Mouse (Mus musculus) liver, embryonic 12.5 days (tissue): Measurements from ENCODE around the gene Cisd2. TPM values are rescaled to one million over a fixed set of nuclear protein-coding genes. Genes with fewer than 3 reads are reported as not detected.

Source experiments
- ATAC-seq: fragments of 200-750 bp; cut with Nextera tagmentation; 2 replicates; pipeline ENCODE4 v1.8.0; 2017; ENCODE audit warnings: moderate number of reproducible peaks, mild to moderate bottlenecking, moderate library complexity
- H3K27ac ChIP-seq: fragments of 300-500 bp; sonication (generic); 2 replicates; pipeline ENCODE4 v1.5.1; 2016; ENCODE audit warnings: mild to moderate bottlenecking
- H3K27me3 ChIP-seq: fragments of 300-500 bp; sonication (generic); replicated peaks from 2 replicates; pipeline ENCODE4 v1.6.1; 2016; ENCODE audit warnings: mild to moderate bottlenecking, moderate library complexity
- H3K36me3 ChIP-seq: fragments of 300-500 bp; sonication (generic); 2 replicates; pipeline ENCODE4 v1.6.1; 2016; ENCODE audit warnings: mild to moderate bottlenecking, moderate library complexity
- H3K4me1 ChIP-seq: fragments of 300-500 bp; sonication (generic); 2 replicates; pipeline ENCODE4 v1.6.1; 2016
- H3K4me2 ChIP-seq: fragments of 300-500 bp; sonication (generic); 2 replicates; pipeline ENCODE4 v1.6.1; 2016; ENCODE audit warnings: mild to moderate bottlenecking, moderate library complexity
- H3K4me3 ChIP-seq: fragments of 300-500 bp; sonication (generic); 2 replicates; pipeline ENCODE4 v1.5.1; 2016; ENCODE audit warnings: mild to moderate bottlenecking, moderate library complexity
- H3K9ac ChIP-seq: fragments of 300-500 bp; sonication (generic); 2 replicates; pipeline ENCODE4 v1.6.1; 2016; ENCODE audit warnings: mild to moderate bottlenecking, moderate library complexity
- H3K9me3 ChIP-seq: fragments of 300-500 bp; sonication (generic); replicated peaks from 2 replicates; pipeline ENCODE4 v1.6.1; 2016; ENCODE audit warnings: mild to moderate bottlenecking, moderate library complexity
- WGBS: fragments of 180-500 bp; shearing (Covaris S2); methylation state at CpG from one replicate; pipeline ENCODE4 v1.1.7; 2016; ENCODE audit not compliant: insufficient replicate concordance; 5-methylcytosine and 5-hydroxymethylcytosine counted together
- polyA plus RNA-seq: library from polyadenylated mRNA; unstranded; fragments of >200 nt; fragmentation: Nextera tagmentation; extraction: Ambion mirVana; gene quantifications from 2 replicates; pipeline ENCODE4 v1.2.1, GENCODE M21; 2016

Cisd2 gene
- polyA plus RNA-seq, 1 experiment from 2014 or later: 45.4 TPM

- no peaks in the 10 kb centered on the region for H3K9me3 ChIP-seq
- H3K27me3 ChIP-seq: no peaks in the 10 kb centered on the region
- peak within 1 kb of the TSS; percentile 100 for H3K27ac ChIP-seq
- H3K4me3 ChIP-seq: peak within 1 kb of the TSS; percentile 78
- peak within 1 kb of the TSS; percentile 81 for H3K4me2 ChIP-seq
- H3K4me1 ChIP-seq: peaks cover 28% of the 10 kb centered on the region
- H3K9ac ChIP-seq: peak within 1 kb of the TSS; percentile 97
- 0% methylated on average over 55 of the region's 56 CpGs for WGBS
- H3K36me3 ChIP-seq: peaks cover 16% of the 10 kb centered on the region; the same call in 1 of the 2 replicates
- ATAC-seq: peak; percentile 85
Observed at GRCm38 (mm10) chr3:135437758-135438495, 14.2 kb upstream of the Cisd2 start, which contains the start of gene Ube2d3. TSS of gene Ube2d3 (plus strand) at chr3:135438149.

DNA sequence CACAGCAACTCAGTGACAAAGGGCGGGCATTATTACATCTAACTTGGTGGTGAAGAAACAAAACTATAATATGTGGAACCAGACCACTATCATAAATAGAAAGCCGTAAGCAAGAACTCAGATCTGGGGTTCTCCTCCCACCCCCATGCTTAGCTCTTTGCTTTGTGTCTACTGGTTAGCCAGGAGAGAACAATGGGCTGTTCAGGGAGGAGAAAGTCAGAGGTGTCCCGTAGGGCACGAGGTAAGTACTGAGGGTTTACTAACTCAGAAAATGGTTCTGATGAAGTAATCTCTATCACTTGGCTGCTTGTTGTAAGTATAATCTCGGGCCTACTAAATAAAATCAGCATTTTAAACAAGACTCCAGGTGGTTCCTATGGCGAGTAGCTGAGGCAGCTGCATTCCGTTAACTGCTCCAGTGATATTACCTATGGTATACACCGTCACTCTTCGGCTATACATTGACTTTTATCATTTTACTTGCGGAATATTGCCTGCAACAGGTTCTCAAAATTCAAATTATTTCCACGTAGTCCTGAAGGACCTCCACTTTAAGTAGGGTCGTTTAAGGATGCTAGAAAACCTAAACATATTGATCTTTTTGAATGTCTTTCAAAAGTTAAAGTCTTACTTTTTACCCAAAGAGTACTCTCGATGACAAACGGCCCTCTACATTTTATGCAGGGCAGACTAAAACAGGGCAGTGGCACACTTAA, 13.3 kb upstream of the Cisd2 start:
- H3K9ac ChIP-seq: peak overlapping the region; percentile 74
- peaks cover 12% of the 10 kb centered on the region; the same call in 1 of the 2 replicates for H3K36me3 ChIP-seq
- H3K9me3 ChIP-seq: no peaks in the 10 kb centered on the region
- peak overlapping the region; percentile 76 for H3K27ac ChIP-seq
- peak overlapping the region; percentile 81 for H3K4me2 ChIP-seq
- no peak for ATAC-seq
- 59% methylated on average over 14 of the region's 14 CpGs for WGBS
- no peaks in the 10 kb centered on the region for H3K27me3 ChIP-seq
- H3K4me1 ChIP-seq: peaks cover 23% of the 10 kb centered on the region
- H3K4me3 ChIP-seq: peak overlapping the region; percentile 78

GRCm38 (mm10) chr3:135422856-135423607, 693 bp downstream of the Cisd2 start:
- under 1% methylated on average over 81 of the region's 103 CpGs for WGBS
- ATAC-seq: peak; percentile 96
- H3K36me3 ChIP-seq: peaks cover 8% of the 10 kb centered on the region; the same call in 1 of the 2 replicates

GRCm38 (mm10) chr3:135422232-135422855, 1.4 kb downstream of the Cisd2 start:
- H3K36me3 ChIP-seq: peaks cover 14% of the 10 kb centered on the region; the same call in 1 of the 2 replicates
- H3K9ac ChIP-seq: peak overlapping the region; percentile 86
- H3K9me3 ChIP-seq: no peaks in the 10 kb centered on the region
- H3K4me3 ChIP-seq: peak overlapping the region; percentile 84
- peaks cover 35% of the 10 kb centered on the region for H3K4me1 ChIP-seq
- 10% methylated on average over 8 of the region's 8 CpGs for WGBS
- no peak for ATAC-seq
- peak overlapping the region; percentile 79 for H3K4me2 ChIP-seq
- H3K27ac ChIP-seq: peak overlapping the region; percentile 92
- H3K27me3 ChIP-seq: no peaks in the 10 kb centered on the region

More at GRCm38 (mm10) chr3:135422856-135423607, 693 bp downstream of the Cisd2 start:
- Histone ChIP-seq H3K9me3 (no peaks in the 10 kb centered on the region), H3K4me3 (peak overlapping the region; percentile 84), H3K4me1 (peaks cover 29% of the 10 kb centered on the region), H3K27ac (peak overlapping the region; percentile 92), H3K27me3 (no peaks in the 10 kb centered on the region), H3K9ac (peak overlapping the region; percentile 86), H3K4me2 (peak overlapping the region; percentile 79)

- Histone ChIP-seq H3K9ac (peak overlapping the region; percentile 86), H3K4me1 (peaks cover 35% of the 10 kb centered on the region), H3K27me3 (no peaks in the 10 kb centered on the region), H3K36me3 (peaks cover 20% of the 10 kb centered on the region), H3K4me2 (peak overlapping the region; percentile 79), H3K27ac (peak overlapping the region; percentile 78), H3K9me3 (no peaks in the 10 kb centered on the region), H3K4me3 (peak overlapping the region; percentile 84)
- ATAC-seq: no peak
Observed at GRCm38 (mm10) chr3:135421310-135421594, 2.5 kb downstream of the Cisd2 start.

DNA sequence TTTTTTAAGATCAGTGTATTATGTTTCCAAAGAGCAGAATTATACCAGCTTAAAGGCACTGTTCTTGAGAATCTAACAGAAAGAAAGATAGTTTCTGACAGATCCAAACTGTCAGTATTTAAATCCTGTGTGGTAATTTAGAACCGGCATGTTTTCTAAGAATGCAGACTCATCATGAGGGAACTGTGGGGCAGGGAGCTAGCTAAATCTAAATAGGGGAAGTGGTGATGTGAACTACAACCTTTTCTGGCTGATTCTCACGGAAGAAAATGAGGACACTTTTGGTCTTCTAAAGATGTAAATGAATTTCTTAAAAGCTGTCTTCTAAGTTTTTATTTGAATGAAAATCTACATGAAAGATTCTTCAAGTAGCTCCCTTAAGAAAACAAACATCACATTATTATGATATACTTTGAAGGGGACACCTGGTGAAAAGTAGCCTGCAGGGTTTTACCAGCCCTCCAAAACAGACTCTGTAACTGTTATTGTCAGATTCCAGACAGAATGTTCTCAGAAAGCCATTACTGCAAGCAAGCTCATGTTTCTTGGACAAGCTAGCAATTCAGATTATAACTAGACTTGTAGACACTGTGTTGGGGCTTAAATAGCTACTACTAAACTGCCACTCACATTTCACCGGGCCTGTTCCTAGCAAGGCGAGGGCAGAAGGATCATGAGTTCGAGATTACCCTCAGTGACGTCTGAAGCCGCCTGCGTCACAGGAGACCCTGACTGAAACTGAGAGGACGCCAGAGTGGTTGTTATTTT, 3.0 kb downstream of the Cisd2 start:
- peak overlapping the region; percentile 78 for H3K27ac ChIP-seq
- no peaks in the 10 kb centered on the region for H3K9me3 ChIP-seq
- 55% methylated on average over 9 of the region's 9 CpGs for WGBS
- no peaks in the 10 kb centered on the region for H3K27me3 ChIP-seq
- H3K4me1 ChIP-seq: peaks cover 35% of the 10 kb centered on the region
- H3K4me2 ChIP-seq: peak overlapping the region; percentile 79
- H3K9ac ChIP-seq: peak overlapping the region; percentile 86; the same call in 1 of the 2 replicates
- peak overlapping the region; percentile 84; the same call in 1 of the 2 replicates for H3K4me3 ChIP-seq
- peaks cover 21% of the 10 kb centered on the region for H3K36me3 ChIP-seq
- no peak for ATAC-seq

- Histone ChIP-seq H3K9ac (no peak overlapping the region), H3K4me3 (no peak overlapping the region), H3K4me2 (no peak overlapping the region), H3K4me1 (peaks cover 34% of the 10 kb centered on the region), H3K36me3 (peaks cover 17% of the 10 kb centered on the region), H3K27me3 (no peaks in the 10 kb centered on the region), H3K9me3 (no peaks in the 10 kb centered on the region), H3K27ac (no peak overlapping the region)
- no peak for ATAC-seq
- WGBS: 44% methylated on average over 3 of the region's 3 CpGs
Observed at GRCm38 (mm10) chr3:135417799-135418198, 5.9 kb downstream of the Cisd2 start.

DNA sequence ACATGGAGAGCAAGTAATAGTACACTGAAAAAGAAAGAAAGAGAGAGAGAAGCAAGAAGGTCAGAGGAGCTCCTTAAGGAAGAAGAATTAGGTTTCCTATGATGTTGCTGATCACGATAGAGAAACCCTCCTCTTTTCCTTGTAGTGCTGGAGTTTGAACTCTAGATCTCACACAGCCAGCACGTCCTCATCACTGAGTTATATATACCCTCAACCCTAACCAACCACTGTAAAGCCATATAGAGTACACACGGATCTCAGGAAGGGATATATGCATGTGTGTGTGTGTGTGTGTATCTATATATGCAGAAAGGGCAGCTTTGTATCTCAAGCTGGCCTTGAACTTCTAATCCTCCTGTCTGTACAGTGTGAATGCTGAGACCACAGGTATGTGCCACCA, 6.5 kb downstream of the Cisd2 start:
- Histone ChIP-seq H3K9ac (no peak overlapping the region), H3K4me1 (peaks cover 34% of the 10 kb centered on the region), H3K4me3 (no peak overlapping the region), H3K36me3 (peaks cover 17% of the 10 kb centered on the region), H3K27me3 (no peaks in the 10 kb centered on the region), H3K27ac (no peak overlapping the region), H3K9me3 (no peaks in the 10 kb centered on the region), H3K4me2 (no peak overlapping the region)
- no peak for ATAC-seq
- 76% methylated on average over 3 of the region's 3 CpGs for WGBS

DNA sequence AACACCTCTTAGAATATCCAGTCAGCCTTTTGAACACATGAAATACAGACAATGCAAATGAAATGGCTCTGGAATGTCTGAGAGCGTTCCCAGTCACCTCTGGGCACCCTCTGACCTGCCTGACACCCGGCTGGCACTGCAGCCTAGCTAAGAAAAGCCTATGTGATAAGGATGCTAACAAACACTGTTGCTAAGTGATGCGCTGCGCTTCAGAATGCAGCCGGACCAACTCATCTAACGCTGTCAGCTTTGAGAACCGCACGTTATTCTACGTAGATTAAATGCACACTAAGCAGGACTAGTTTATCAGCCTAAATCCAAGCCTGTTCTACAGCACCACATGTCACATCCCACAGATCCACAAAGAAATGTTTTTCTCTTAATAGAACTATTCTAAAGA, 11.9 kb downstream of the Cisd2 start:
- no peak for ATAC-seq
- H3K4me3 ChIP-seq: no peak overlapping the region
- peaks cover 38% of the 10 kb centered on the region for H3K36me3 ChIP-seq
- no peak overlapping the region for H3K9ac ChIP-seq
- no peaks in the 10 kb centered on the region for H3K9me3 ChIP-seq
- 80% methylated on average over 9 of the region's 9 CpGs for WGBS
- no peak overlapping the region for H3K4me2 ChIP-seq
- H3K4me1 ChIP-seq: peaks cover 9% of the 10 kb centered on the region; the same call in 1 of the 2 replicates
- no peak overlapping the region for H3K27ac ChIP-seq
- H3K27me3 ChIP-seq: no peaks in the 10 kb centered on the region

- H3K9ac ChIP-seq: no peak overlapping the region
- no peak overlapping the region for H3K4me2 ChIP-seq
- H3K27me3 ChIP-seq: no peaks in the 10 kb centered on the region
- H3K36me3 ChIP-seq: peaks cover 39% of the 10 kb centered on the region
- peaks cover 9% of the 10 kb centered on the region; the same call in 1 of the 2 replicates for H3K4me1 ChIP-seq
- H3K27ac ChIP-seq: no peak overlapping the region
- WGBS: 75% methylated on average over 12 of the region's 12 CpGs
- H3K9me3 ChIP-seq: no peaks in the 10 kb centered on the region
- no peak overlapping the region for H3K4me3 ChIP-seq
- no peak for ATAC-seq
Observed at GRCm38 (mm10) chr3:135411056-135411455, 12.7 kb downstream of the Cisd2 start.

- no peak overlapping the region for H3K9ac ChIP-seq
- no peak for ATAC-seq
- H3K9me3 ChIP-seq: no peaks in the 10 kb centered on the region
- H3K27me3 ChIP-seq: no peaks in the 10 kb centered on the region
- H3K4me3 ChIP-seq: no peak overlapping the region
- H3K36me3 ChIP-seq: peaks cover 43% of the 10 kb centered on the region
- no peak overlapping the region for H3K27ac ChIP-seq
- WGBS: 94% methylated on average over 5 of the region's 5 CpGs
- H3K4me2 ChIP-seq: no peak overlapping the region
- H3K4me1 ChIP-seq: peaks cover 9% of the 10 kb centered on the region; the same call in 1 of the 2 replicates
Observed at GRCm38 (mm10) chr3:135409219-135409618, 14.5 kb downstream of the Cisd2 start.
